Mouse (Mus musculus) E14TG2a.4 (cell line): ENCODE data around the gene Ireb2.

Experiments
- CTCF ChIP-seq: conservative IDR thresholded peaks from 2 replicates; pipeline ENCODE4 v1.5.1; 2014; ENCODE audit warnings: low read length
- NANOG ChIP-seq: IDR thresholded peaks from 2 replicates; pipeline ENCODE4 v1.6.1; 2014; ENCODE audit warnings: borderline replicate concordance, low read length, mixed read lengths

DNA sequence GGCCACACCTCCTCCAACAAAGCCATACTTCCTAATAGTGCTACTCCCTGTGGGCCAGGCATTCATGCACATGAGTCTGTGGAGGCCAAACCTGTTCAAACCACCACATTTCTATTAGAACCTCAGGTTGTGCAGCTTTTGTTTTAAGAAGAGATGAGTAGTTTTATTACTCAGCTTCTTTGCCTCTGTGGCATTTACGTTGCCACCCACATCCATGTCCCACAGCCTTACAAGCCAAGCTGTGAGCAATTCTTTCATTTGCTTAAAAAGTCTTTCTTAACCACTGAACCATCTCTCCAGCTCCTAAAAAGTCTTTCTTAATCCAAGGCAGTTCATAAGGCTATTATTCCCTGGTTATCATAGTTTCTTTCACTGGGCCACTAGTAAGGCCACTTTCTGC is 15.2 kb downstream of the Ireb2 start:
- no peak for TF ChIP-seq CTCF
- TF ChIP-seq NANOG, result no peak
